In the genomic region with DNA sequence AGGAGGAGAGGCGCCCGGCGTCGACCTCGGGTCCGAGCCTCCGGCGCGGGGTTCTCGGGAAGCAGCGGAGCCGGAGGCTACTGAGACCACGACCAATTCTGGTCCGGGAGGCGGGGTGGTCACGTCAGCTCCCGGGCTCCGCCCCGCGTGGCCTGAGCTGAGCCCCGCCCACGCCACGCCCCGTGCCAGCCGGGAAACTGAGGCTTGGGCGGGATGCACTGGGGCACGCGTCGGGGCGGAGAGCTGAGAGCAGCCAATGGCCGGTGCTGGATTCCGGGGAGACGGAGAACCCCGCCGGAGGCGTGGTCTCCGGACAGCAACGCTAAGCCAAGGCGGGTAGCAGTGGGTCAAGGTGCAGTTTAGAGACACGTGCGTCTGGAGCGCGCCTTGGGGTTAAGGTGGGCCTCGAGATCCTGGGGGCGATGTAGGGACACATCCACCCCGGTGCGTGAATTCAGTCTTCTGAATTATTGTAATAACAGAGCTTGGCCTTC, we compare ENCODE assay signal across 8 mouse cellular contexts. TPM values are rescaled to one million over a fixed set of nuclear protein-coding genes. Genes with fewer than 3 reads are reported as not detected.
A peak's percentile ranks its signal among the peaks of the same experiment; 100 is the strongest.
DNase-seq lines count a peak whose midpoint lies in the region; ATAC-seq lines count a peak whose summit lies in the region.

A gene (minus strand): TSS at position 133 of the 494 bp plus-strand sequence.

- peak; percentile 82 for ATAC-seq in intestine, embryonic 14.5 days (replicated peaks; ENCODE audit: low FRiP score, low TSS enrichment, low read depth)
- peak; percentile 61 for ATAC-seq in megakaryocyte, adult 5-6 weeks (ENCODE audit: poor library complexity, severe bottlenecking)

- peaks cover 30% of the 10 kb centered on the region for H3K4me1 ChIP-seq in embryonic facial prominence, embryonic 10.5 days
- peaks cover 6% of the 10 kb centered on the region; the same call in 1 of the 2 replicates for H3K4me1 ChIP-seq in intestine, embryonic 14.5 days (replicated peaks; ENCODE audit: control insufficient read depth, insufficient read depth, low read length)

- no peaks in the 10 kb centered on the region for H3K9me3 ChIP-seq in embryonic facial prominence, embryonic 10.5 days
- H3K9me3 ChIP-seq in intestine, embryonic 14.5 days (ENCODE audit: control insufficient read depth, low read length), result no peaks in the 10 kb centered on the region

- H3K9ac ChIP-seq in intestine, embryonic 14.5 days (ENCODE audit: low read length), result peak within 1 kb of the TSS; percentile 75

- DNase-seq in adrenal gland, postnatal 14 days, result peak; percentile 86
- peak; percentile 90 for DNase-seq in embryonic facial prominence, embryonic 10.5 days (ENCODE audit: low spot score)
- peak; percentile 41 to 70 for DNase-seq in gastrocnemius, postnatal 4 days (ENCODE audit: low spot score in 2 of 2)
- peak; percentile 85 for DNase-seq in intestine, embryonic 14.5 days (ENCODE audit: low spot score)
- DNase-seq in left cerebral cortex, adult 9 months (ENCODE audit: low spot score in 2 of 2), result peak; percentile 58 to 77
- peak; percentile 77 for DNase-seq in right cerebral cortex, postnatal 14 days
- peak; percentile 89 for DNase-seq in yolk sac, embryonic 10.5 days (ENCODE audit: low spot score)

- no peaks in the 10 kb centered on the region for H3K27me3 ChIP-seq in embryonic facial prominence, embryonic 10.5 days (replicated peaks; ENCODE audit: low read depth, poor library complexity, severe bottlenecking)
- no peaks in the 10 kb centered on the region for H3K27me3 ChIP-seq in intestine, embryonic 14.5 days (replicated peaks; ENCODE audit: control insufficient read depth, insufficient read depth, low read length)

- H3K4me2 ChIP-seq in intestine, embryonic 14.5 days (ENCODE audit: low read length), result peak within 1 kb of the TSS; percentile 97

- H3K36me3 ChIP-seq in embryonic facial prominence, embryonic 10.5 days (replicated peaks), result peaks cover 24% of the 10 kb centered on the region
- peaks cover 15% of the 10 kb centered on the region; the same call in 1 of the 2 replicates for H3K36me3 ChIP-seq in intestine, embryonic 14.5 days (ENCODE audit: control insufficient read depth, insufficient read depth, low read length)

- peak within 1 kb of the TSS; percentile 88 for H3K27ac ChIP-seq in embryonic facial prominence, embryonic 10.5 days (replicated peaks)
- peak within 1 kb of the TSS; percentile 85 for H3K27ac ChIP-seq in intestine, embryonic 14.5 days (ENCODE audit: low read depth)

- 0% methylated on average over 47 of the region's 47 CpGs for WGBS in embryonic facial prominence, embryonic 10.5 days
- WGBS in intestine, embryonic 14.5 days, result 0% methylated on average over 47 of the region's 47 CpGs

- H3K4me3 ChIP-seq in embryonic facial prominence, embryonic 10.5 days, result peak within 1 kb of the TSS; percentile 95
- H3K4me3 ChIP-seq in intestine, embryonic 14.5 days (ENCODE audit: low read depth, low read length), result peak within 1 kb of the TSS; percentile 66

RNA-seq across cellular contexts. Expression of the gene that starts here (rescaled TPM):
- 107 and 109 TPM in 2 replicates for total RNA-seq in adrenal gland, postnatal 14 days (2021)
- polyA plus RNA-seq in embryonic facial prominence, embryonic 10.5 days (2016; fragmentation: Nextera tagmentation; extraction: Ambion mirVana), result 85.8 and 90.6 TPM in 2 replicates
- 10 to 100 TPM; 14.1 to 16.2 TPM for total RNA-seq in gastrocnemius, postnatal 4 days (2021)
- 130 and 142 TPM in 2 replicates for polyA plus RNA-seq in intestine, embryonic 14.5 days (2014; fragmentation: Nextera tagmentation; extraction: Ambion mirVana)
- total RNA-seq in megakaryocyte, adult 5-6 weeks (2015), result 7.6 and 11.2 TPM in 2 replicates
- 16.1 and 24.1 TPM in 2 replicates for total RNA-seq in megakaryocyte, adult 5-6 weeks (2017)

Comparison
In these comparisons a context has a peak if more than half of its experiments do, and no peak if none do; other contexts are left out.
1. Peak in every context shown above with its lines: DNase-seq, ATAC-seq, H3K4me3 ChIP-seq and H3K27ac ChIP-seq.